Mouse (Mus musculus) CD4-positive naive resting alpha-beta T cell, adult 57 days (primary cell): ENCODE results near the gene 1110002E22Rik. TPM values are rescaled to one million over a fixed set of nuclear protein-coding genes. Genes with fewer than 3 reads are reported as not detected.

Source experiments
- total RNA-seq: library from RNA; stranded (reverse); gene quantifications from one replicate; pipeline ENCODE4 v1.2.4, GENCODE M21; 2023

Gene 1110002E22Rik
- total RNA-seq, result not detected

DNA sequence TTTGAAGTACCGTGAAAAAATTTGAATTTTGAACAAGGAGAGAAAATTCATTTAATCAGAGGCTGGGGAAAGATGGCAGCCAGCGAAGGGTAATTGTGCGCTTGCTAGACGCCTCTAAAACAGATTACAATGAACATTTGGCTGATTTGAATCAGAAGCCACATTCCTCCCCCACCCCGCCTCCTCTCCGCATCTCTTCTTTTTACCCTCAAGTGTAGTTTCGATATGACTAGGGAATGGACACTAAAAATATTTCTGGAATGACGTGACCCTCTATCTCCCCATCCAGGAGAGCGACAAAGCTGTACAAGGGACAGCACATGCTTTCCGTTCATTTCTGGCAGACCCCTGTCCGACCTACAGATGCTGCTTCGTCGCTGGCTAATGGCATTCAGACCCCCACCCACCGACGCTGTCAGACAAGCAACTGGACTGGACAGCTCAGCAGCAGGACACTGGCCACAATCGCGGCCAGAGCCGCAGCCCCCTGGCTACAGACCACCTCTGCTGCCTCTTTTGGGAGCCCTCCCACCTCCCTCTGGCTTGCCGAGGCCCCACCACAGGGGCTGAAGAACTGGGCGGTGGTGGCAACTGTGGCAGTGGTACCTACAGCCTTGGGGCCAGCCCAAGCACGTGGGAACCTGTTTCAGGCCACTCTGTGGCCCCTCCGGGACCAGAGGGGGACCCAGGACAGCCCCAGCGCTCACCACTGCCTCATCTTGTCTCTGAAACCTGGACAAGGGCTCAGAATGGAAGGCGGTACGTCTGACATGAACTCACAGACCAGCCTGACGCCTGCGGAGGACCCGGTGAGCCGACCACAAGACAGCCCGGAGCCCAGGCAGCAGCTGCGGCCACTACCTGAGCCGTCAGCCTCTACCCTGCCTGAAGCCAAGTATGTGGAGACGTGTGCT, at the start of gene 1110002E22Rik:
1110002E22Rik (plus strand) TSS at position 321 of the 914 bp plus-strand sequence.

DNA sequence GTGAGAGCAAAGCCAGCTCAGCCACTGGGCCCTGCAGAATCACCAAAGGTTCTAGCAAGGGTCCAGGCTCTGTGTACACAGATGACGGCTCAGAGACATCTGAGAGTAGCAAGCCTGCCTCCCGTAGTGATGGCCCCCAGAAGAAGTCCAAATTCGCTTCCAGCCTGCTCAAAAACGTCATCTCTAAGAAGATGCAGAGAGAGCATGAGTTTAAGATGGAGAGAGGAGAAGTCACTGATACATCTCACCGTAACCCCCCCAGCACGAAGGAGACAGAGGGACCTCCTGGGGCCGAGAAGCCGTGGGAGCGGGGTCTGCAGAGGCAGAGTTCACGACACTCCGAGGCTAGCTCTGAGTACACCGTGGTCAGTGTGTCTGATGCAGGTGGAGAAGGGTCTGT, 2.4 kb downstream of the 1110002E22Rik start, which contains the start of gene Gm5105:
Gm5105 (minus strand) TSS at position 101 of the 400 bp plus-strand sequence.

Other genes with a start within 250 kb of the 1110002E22Rik start
- gene H2afz, start 200.6 kb upstream of the 1110002E22Rik start, total RNA-seq, result 190 TPM
- gene Dnajb14, start 197.4 kb upstream of the 1110002E22Rik start, total RNA-seq, result 6.4 TPM
- gene Lamtor3, start 146.5 kb upstream of the 1110002E22Rik start, total RNA-seq, result 52.4 TPM
- 47.4 TPM for gene Dapp1, start 83.5 kb upstream of the 1110002E22Rik start, total RNA-seq
- gene Gm5105, start 2.3 kb downstream of the 1110002E22Rik start, total RNA-seq, result not detected
- 9.5 TPM for gene Trmt10a, start 78.4 kb downstream of the 1110002E22Rik start, total RNA-seq
- 2.3 TPM for gene Mttp, start 79.9 kb downstream of the 1110002E22Rik start, total RNA-seq
- not detected for gene 4930579F01Rik, start 128.8 kb downstream of the 1110002E22Rik start, total RNA-seq
- not detected for gene Adh7, start 152.7 kb downstream of the 1110002E22Rik start, total RNA-seq
- gene Adh1, start 195.9 kb downstream of the 1110002E22Rik start, total RNA-seq, result 15.9 TPM
- gene Adh6a, start 248.2 kb downstream of the 1110002E22Rik start, total RNA-seq, result not detected